Mouse (Mus musculus) heart, postnatal 36 days (tissue): Measurements from ENCODE around the gene Cc2d1a. TPM values are rescaled to one million over a fixed set of nuclear protein-coding genes. Genes with fewer than 3 reads are reported as not detected.

Source experiments
- DNase-seq, 2 experiments: peaks; one replicate each; pipeline ENCODE4 v3.0.0; 2021 to 2022
- intact Hi-C: fragments of 180-260 bp; cut with DNase I; formaldehyde crosslinking; loops from one replicate; pipeline ENCODE4 v1.15.1; 2025
- total RNA-seq, 2 experiments: library from RNA; stranded (reverse); gene quantifications; 2 replicates each; pipeline ENCODE4 v1.2.3; 2021

Cc2d1a gene
- total RNA-seq, 2 experiments from 2014 or later: 14.5 to 15.8 TPM

- no peak for DNase-seq
- intact Hi-C loops: loop anchor here (2.0 kb wide), 1 partner anchor 33 kb away; the partner anchor contains the start of gene Cc2d1a
Measured at GRCm38 (mm10) chr8:84179946-84180345, 32.2 kb upstream of the Cc2d1a start.

- no peak for DNase-seq
- intact Hi-C loops: loop anchor here (2.0 kb wide), 1 partner anchor 32 kb away; the partner anchor contains the start of gene Cc2d1a
Measured at GRCm38 (mm10) chr8:84178592-84178991, 30.9 kb upstream of the Cc2d1a start.

- intact Hi-C loops: no loop called here
- DNase-seq: no peak
Measured at GRCm38 (mm10) chr8:84177405-84177804, 29.7 kb upstream of the Cc2d1a start.

GRCm38 (mm10) chr8:84176560-84176959 is 28.8 kb upstream of the Cc2d1a start:
- intact Hi-C loops: no loop called here
- no peak for DNase-seq

- intact Hi-C loops: no loop called here
- DNase-seq: no peak
Measured at GRCm38 (mm10) chr8:84173861-84174260, 26.1 kb upstream of the Cc2d1a start.

- DNase-seq: no peak
- intact Hi-C loops: no loop called here
Measured at GRCm38 (mm10) chr8:84170096-84170495, 22.4 kb upstream of the Cc2d1a start.

GRCm38 (mm10) chr8:84167696-84168095 is 20.0 kb upstream of the Cc2d1a start:
- intact Hi-C loops: no loop called here
- DNase-seq: no peak

- intact Hi-C loops: no loop called here
- no peak for DNase-seq
Measured at GRCm38 (mm10) chr8:84157620-84158019, 9.9 kb upstream of the Cc2d1a start.

GRCm38 (mm10) chr8:84149181-84149580 is 1.4 kb upstream of the Cc2d1a start:
- no peak for DNase-seq
- intact Hi-C loops: loop anchor here (5.0 kb wide), 1 partner anchor 87 kb away; no protein-coding TSS in a partner anchor

GRCm38 (mm10) chr8:84148531-84148850 is 755 bp upstream of the Cc2d1a start:
- DNase-seq: no peak

GRCm38 (mm10) chr8:84147324-84147766 is 391 bp downstream of the Cc2d1a start:
- DNase-seq: no peak
- intact Hi-C loops: loop anchor here (2.0 to 5.0 kb wide), 3 partner anchors 31 to 85 kb away; partner anchors contain the start of gene Dcaf15

More at GRCm38 (mm10) chr8:84148531-84148850, 755 bp upstream of the Cc2d1a start:
- intact Hi-C loops: loop anchor here (5.0 kb wide), 1 partner anchor 86 kb away; no protein-coding TSS in a partner anchor

- intact Hi-C loops: loop anchor here (5.0 kb wide), 1 partner anchor 82 kb away; no protein-coding TSS in a partner anchor
- DNase-seq: no peak
Measured at GRCm38 (mm10) chr8:84144636-84145245, 3.0 kb downstream of the Cc2d1a start.

GRCm38 (mm10) chr8:84140838-84141237 is 6.9 kb downstream of the Cc2d1a start:
- no peak for DNase-seq
- intact Hi-C loops: no loop called here

GRCm38 (mm10) chr8:84137848-84138247 is 9.9 kb downstream of the Cc2d1a start:
- DNase-seq: no peak
- intact Hi-C loops: no loop called here

GRCm38 (mm10) chr8:84132225-84132624 is 15.5 kb downstream of the Cc2d1a start:
- intact Hi-C loops: no loop called here
- no peak for DNase-seq

- DNase-seq: peak; percentile 18 to 19
- intact Hi-C loops: no loop called here
Measured at GRCm38 (mm10) chr8:84130806-84131205, 16.9 kb downstream of the Cc2d1a start.

- DNase-seq: no peak
- intact Hi-C loops: no loop called here
Measured at GRCm38 (mm10) chr8:84128277-84128676, 19.5 kb downstream of the Cc2d1a start.

- intact Hi-C loops: no loop called here
- DNase-seq: no peak
Measured at GRCm38 (mm10) chr8:84127202-84127901, 20.4 kb downstream of the Cc2d1a start.

- no peak for DNase-seq
- intact Hi-C loops: no loop called here
Measured at GRCm38 (mm10) chr8:84126742-84127141, 21.0 kb downstream of the Cc2d1a start.

- no peak for DNase-seq
- intact Hi-C loops: no loop called here
Measured at GRCm38 (mm10) chr8:84125656-84126055, 22.1 kb downstream of the Cc2d1a start, which contains the start of gene Podnl1. Podnl1 (plus strand) TSS chr8:84125989.

- no peak for DNase-seq
- intact Hi-C loops: no loop called here
Measured at GRCm38 (mm10) chr8:84122151-84122550, 25.6 kb downstream of the Cc2d1a start.

GRCm38 (mm10) chr8:84115646-84116045 is 32.1 kb downstream of the Cc2d1a start:
- no peak for DNase-seq
- intact Hi-C loops: no loop called here
